Mouse (Mus musculus) C2C12 (cell line): Measurements from ENCODE around the gene Fsip1.

Source experiments
- CTCF ChIP-seq: IDR thresholded peaks from one replicate; pipeline ENCODE4 v1.5.1; 2011; ENCODE audit not compliant: control insufficient read depth, insufficient read depth, insufficient read length
- FOSL1 ChIP-seq: IDR thresholded peaks from one replicate; pipeline ENCODE4 v1.8.0; 2011; ENCODE audit warnings: mild to moderate bottlenecking, low read length; ENCODE audit not compliant: poor library complexity, insufficient read depth, severe bottlenecking
- MAX ChIP-seq: IDR thresholded peaks from one replicate; pipeline ENCODE4 v1.6.1; 2011; ENCODE audit warnings: mild to moderate bottlenecking, control low read depth
- MYOD1 ChIP-seq: IDR thresholded peaks from one replicate; pipeline ENCODE4 v1.6.1; 2011; ENCODE audit warnings: low read depth; ENCODE audit not compliant: control insufficient read depth, insufficient read length
- USF1 ChIP-seq: IDR thresholded peaks from one replicate; pipeline ENCODE4 v1.6.1; 2011; ENCODE audit warnings: low read depth, mild to moderate bottlenecking, control low read depth, moderate library complexity

- TF ChIP-seq USF1 (no peak), MYOD1 (no peak), FOSL1 (no peak), CTCF (no peak), MAX (no peak)
Measured at GRCm38 (mm10) chr2:118230544-118230943, 26.2 kb downstream of the Fsip1 start.
